Mouse (Mus musculus): ENCODE data around the gene H2al1g.
"Not testable (repeated sequence)": the region's sequence is repeated elsewhere in the genome, so short reads cannot be mapped to it uniquely, and the experiment has no call there.

DNA sequence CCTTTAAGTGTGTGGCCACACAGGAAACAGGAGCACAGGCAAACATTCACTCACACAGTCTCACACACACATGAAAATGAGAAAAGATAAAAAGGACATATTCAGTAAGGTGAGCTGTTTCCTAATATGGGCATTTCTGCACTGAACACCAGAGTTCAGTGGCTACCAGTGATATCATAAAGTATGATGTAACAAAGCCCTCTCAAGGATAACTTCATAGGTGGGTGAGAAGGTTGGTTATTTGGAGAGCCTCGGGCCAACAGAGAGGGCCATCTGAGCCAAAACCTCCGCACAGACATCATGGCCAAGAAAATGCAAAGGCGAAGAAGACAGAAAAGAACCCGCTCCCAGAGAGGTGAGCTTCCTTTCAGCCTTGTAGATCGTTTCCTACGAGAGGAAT is 3.2 kb upstream of the H2al1g start, which contains the start of gene H2al1f:
- TF ChIP-seq CTCF (IDR thresholded peaks at IDR 0.05; ENCODE audit: low read depth, low read length); POLR2AphosphoS5 (IDR thresholded peaks at IDR 0.05; ENCODE audit: insufficient replicate concordance, low read depth, low read length): not testable (repeated sequence)

All from G1E (cell line).